Mouse (Mus musculus) testis, adult 2 months (tissue): ENCODE measurements at regions not wholly inside any gene's neighbourhood (a gene's known extent, or its start where the extent isn't known, plus 50 kb on each side); places are given as distances from the start of the nearest gene placed in this dataset.

ENCODE experiments used
- CTCF ChIP-seq: fragments of 200-500 bp; IDR thresholded peaks from 2 replicates; pipeline ENCODE4 v1.5.1; 2012; ENCODE audit warnings: low read depth, mild to moderate bottlenecking, inconsistent platforms, low read length, moderate library complexity; ENCODE audit not compliant: control insufficient read depth, insufficient read depth, insufficient replicate concordance
- POLR2A ChIP-seq: fragments of 200-500 bp; IDR thresholded peaks from 2 replicates; pipeline ENCODE4 v1.6.1; 2012; ENCODE audit warnings: low read depth, mild to moderate bottlenecking, inconsistent platforms, low read length, moderate library complexity; ENCODE audit not compliant: control insufficient read depth

DNA sequence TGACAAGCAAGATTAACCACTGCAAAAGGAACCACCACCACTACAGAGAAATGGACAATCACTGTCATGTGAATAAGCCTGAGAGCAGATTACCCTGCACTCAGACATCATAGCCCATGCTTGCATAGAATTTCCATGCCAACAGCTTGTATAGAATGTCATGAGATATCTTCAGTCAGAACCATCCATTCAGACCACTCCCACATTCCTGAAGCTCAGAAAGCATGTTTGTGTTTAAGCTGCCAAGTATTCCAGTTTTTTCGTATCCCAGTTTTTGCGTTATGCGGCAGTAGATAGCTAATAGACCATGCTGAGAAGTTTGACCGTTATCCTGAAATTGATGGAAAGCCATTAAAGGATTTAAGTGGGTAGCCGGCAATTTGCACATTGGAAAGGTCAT is 155.8 kb upstream of the Snx19 start:
- TF ChIP-seq CTCF = no peak
- no peak for TF ChIP-seq POLR2A
